Mouse (Mus musculus): Measurements from ENCODE around the gene Ppp1r3g.
"Not testable (repeated sequence)": the region's sequence is repeated elsewhere in the genome, so short reads cannot be mapped to it uniquely, and the experiment has no call there.

DNA sequence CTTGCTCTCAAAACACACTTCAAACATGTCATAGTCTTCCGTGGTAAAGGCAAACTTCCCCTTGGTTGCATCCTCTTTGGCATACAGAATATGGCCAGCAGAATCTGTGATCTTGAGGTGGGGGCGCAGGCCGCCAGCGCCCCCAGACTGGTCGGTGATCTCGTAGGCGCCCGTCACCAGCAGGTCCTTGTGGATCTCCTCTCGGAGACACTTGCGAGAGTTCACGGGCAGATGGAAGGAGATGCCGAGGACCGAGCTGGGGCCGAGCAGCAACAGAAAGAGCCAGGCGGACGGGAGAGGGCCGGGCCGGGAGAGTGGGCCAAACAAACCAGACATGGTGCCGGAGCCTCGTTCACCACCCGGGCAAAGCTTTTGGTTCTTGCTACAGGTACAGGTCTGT, 32.5 kb downstream of the Ppp1r3g start:
- not testable (repeated sequence) for TF ChIP-seq CTCF (IDR thresholded peaks at IDR 0.05; ENCODE audit: low read depth); EP300 (optimal IDR thresholded peaks at IDR 0.05)

All from stomach, postnatal 0 days (tissue).